Mouse (Mus musculus) limb, embryonic 11.5 days (tissue): ENCODE results near the gene Colca2. TPM values are rescaled to one million over a fixed set of nuclear protein-coding genes. Genes with fewer than 3 reads are reported as not detected.
A peak's percentile ranks its signal among the peaks of the same experiment; 100 is the strongest.

Experiments
- ATAC-seq: fragments of 200-750 bp; cut with Nextera tagmentation; 2 replicates; pipeline ENCODE4 v1.8.0; 2017; ENCODE audit warnings: low read depth; ENCODE audit not compliant: insufficient number of reproducible peaks, low FRiP score, low TSS enrichment
- DNase-seq: peaks from one replicate; pipeline ENCODE4 v3.0.0-alpha.2; 2015; ENCODE audit warnings: low spot score
- H3K27ac ChIP-seq: fragments of 300-500 bp; sonication (generic); replicated peaks from 2 replicates; pipeline ENCODE4 v1.5.1; 2014; ENCODE audit warnings: low read depth, mild to moderate bottlenecking, low read length
- H3K27me3 ChIP-seq: fragments of 300-500 bp; sonication (generic); 2 replicates; pipeline ENCODE4 v1.6.1; 2014; ENCODE audit warnings: mild to moderate bottlenecking, low read length, mixed read lengths; ENCODE audit not compliant: control insufficient read depth, insufficient read depth
- H3K36me3 ChIP-seq: fragments of 300-500 bp; sonication (generic); 2 replicates; pipeline ENCODE4 v1.6.1; 2014; ENCODE audit warnings: mild to moderate bottlenecking, low read length, moderate library complexity, mixed read lengths; ENCODE audit not compliant: control insufficient read depth, insufficient read depth
- H3K4me1 ChIP-seq: fragments of 300-500 bp; sonication (generic); 2 replicates; pipeline ENCODE4 v1.6.1; 2014; ENCODE audit warnings: low read length, mixed read lengths; ENCODE audit not compliant: control insufficient read depth, insufficient read depth
- H3K4me2 ChIP-seq: fragments of 300-500 bp; sonication (generic); 2 replicates; pipeline ENCODE4 v1.6.1; 2014; ENCODE audit warnings: low read depth, mild to moderate bottlenecking, moderate library complexity; ENCODE audit not compliant: severe bottlenecking
- H3K4me3 ChIP-seq: fragments of 300-500 bp; sonication (generic); 2 replicates; pipeline ENCODE4 v1.5.1; 2014; ENCODE audit warnings: low read depth, low read length
- H3K9ac ChIP-seq: fragments of 300-500 bp; sonication (generic); 2 replicates; pipeline ENCODE4 v1.6.1; 2014; ENCODE audit warnings: mild to moderate bottlenecking, low read length
- H3K9me3 ChIP-seq: fragments of 300-500 bp; sonication (generic); 2 replicates; pipeline ENCODE4 v1.6.1; 2016; ENCODE audit warnings: low read length; ENCODE audit not compliant: control insufficient read depth
- WGBS: fragments of 180-500 bp; shearing (Covaris S2); extraction: QIAGEN DNeasy Blood & Tissue Kit; methylation state at CpG from one replicate; pipeline ENCODE4 v1.1.7; 2014; 5-methylcytosine and 5-hydroxymethylcytosine counted together
- polyA plus RNA-seq: library from polyadenylated mRNA; unstranded; fragments of >200 nt; fragmentation: Nextera tagmentation; extraction: Ambion mirVana; gene quantifications from 2 replicates; pipeline ENCODE4 v1.2.1, GENCODE M21; 2014

The Colca2 gene
- polyA plus RNA-seq, 1 experiment from 2014 or later, result 1.8 TPM

- WGBS, result 78% methylated on average over 4 of the region's 4 CpGs
These were observed 12.6 kb upstream of the Colca2 start for GRCm38 (mm10) chr9:51290980-51291379.

GRCm38 (mm10) chr9:51286079-51286478, 7.7 kb upstream of the Colca2 start:
- 58% methylated on average over 2 of the region's 2 CpGs for WGBS
- H3K27ac ChIP-seq, result no peak overlapping the region
- H3K9ac ChIP-seq, result no peak overlapping the region
- DNase-seq (no peak), ATAC-seq (no peak)
- H3K4me3 ChIP-seq, result no peak overlapping the region
- no peaks in the 10 kb centered on the region for H3K36me3 ChIP-seq
- no peaks in the 10 kb centered on the region for H3K4me1 ChIP-seq
- H3K4me2 ChIP-seq, result no peak overlapping the region
- no peaks in the 10 kb centered on the region for H3K9me3 ChIP-seq
- H3K27me3 ChIP-seq, result no peaks in the 10 kb centered on the region

More at GRCm38 (mm10) chr9:51290980-51291379, 12.6 kb upstream of the Colca2 start:
- Histone ChIP-seq H3K27ac (no peak overlapping the region), H3K9ac (no peak overlapping the region), H3K9me3 (no peaks in the 10 kb centered on the region), H3K4me1 (no peaks in the 10 kb centered on the region), H3K36me3 (no peaks in the 10 kb centered on the region), H3K27me3 (no peaks in the 10 kb centered on the region), H3K4me3 (no peak overlapping the region), H3K4me2 (no peak overlapping the region)
- ATAC-seq (no peak), DNase-seq (no peak)

- DNase-seq, result no peak
These were observed 403 bp downstream of the Colca2 start for GRCm38 (mm10) chr9:51277834-51278498.

GRCm38 (mm10) chr9:51274678-51275077, 3.7 kb downstream of the Colca2 start:
- DNase-seq (no peak), ATAC-seq (no peak)
- 0 out of 2 replicates have a peak, but pooled peaks cover 4% of the 10 kb centered on the region for H3K27me3 ChIP-seq
- no peaks in the 10 kb centered on the region for H3K9me3 ChIP-seq
- no peaks in the 10 kb centered on the region for H3K4me1 ChIP-seq
- 31% methylated on average over 4 of the region's 4 CpGs for WGBS
- no peaks in the 10 kb centered on the region for H3K36me3 ChIP-seq
- no peak overlapping the region for H3K4me2 ChIP-seq
- no peak overlapping the region for H3K27ac ChIP-seq
- H3K9ac ChIP-seq, result no peak overlapping the region
- no peak overlapping the region for H3K4me3 ChIP-seq

More at GRCm38 (mm10) chr9:51277834-51278498, 403 bp downstream of the Colca2 start:
- Histone ChIP-seq H3K4me1 (no peaks in the 10 kb centered on the region), H3K9me3 (no peaks in the 10 kb centered on the region), H3K4me2 (peak overlapping the region; percentile 87), H3K4me3 (peak overlapping the region; percentile 51), H3K36me3 (no peaks in the 10 kb centered on the region), H3K27ac (no peak overlapping the region), H3K27me3 (peaks cover 4% of the 10 kb centered on the region; the same call in 1 of the 2 replicates), H3K9ac (peak overlapping the region; percentile 65)
- 26% methylated on average over 13 of the region's 13 CpGs for WGBS
- peak; percentile 24; the same call in 1 of the 2 replicates for ATAC-seq

GRCm38 (mm10) chr9:51273581-51274154, 4.7 kb downstream of the Colca2 start:
- ATAC-seq, result no peak
- WGBS, result 63% methylated on average over 9 of the region's 9 CpGs
- no peak overlapping the region for H3K9ac ChIP-seq

GRCm38 (mm10) chr9:51272102-51272501, 6.3 kb downstream of the Colca2 start:
- ATAC-seq (no peak), DNase-seq (no peak)
- no peaks in the 10 kb centered on the region for H3K4me1 ChIP-seq
- H3K9ac ChIP-seq, result no peak overlapping the region
- WGBS, result 72% methylated on average over 5 of the region's 5 CpGs
- H3K9me3 ChIP-seq, result no peaks in the 10 kb centered on the region
- H3K4me3 ChIP-seq, result no peak overlapping the region
- 0 out of 2 replicates have a peak, but pooled peaks cover 2% of the 10 kb centered on the region for H3K27me3 ChIP-seq
- H3K36me3 ChIP-seq, result no peaks in the 10 kb centered on the region
- no peak overlapping the region for H3K4me2 ChIP-seq
- no peak overlapping the region for H3K27ac ChIP-seq

More at GRCm38 (mm10) chr9:51273581-51274154, 4.7 kb downstream of the Colca2 start:
- no peak overlapping the region for H3K4me2 ChIP-seq
- H3K36me3 ChIP-seq, result no peaks in the 10 kb centered on the region
- no peaks in the 10 kb centered on the region for H3K9me3 ChIP-seq
- H3K4me3 ChIP-seq, result no peak overlapping the region
- DNase-seq, result no peak
- no peaks in the 10 kb centered on the region for H3K4me1 ChIP-seq
- no peak overlapping the region for H3K27ac ChIP-seq
- H3K27me3 ChIP-seq, result 0 out of 2 replicates have a peak, but pooled peaks cover 2% of the 10 kb centered on the region

- H3K27me3 ChIP-seq, result 0 out of 2 replicates have a peak, but pooled peaks cover 2% of the 10 kb centered on the region
- no peak for DNase-seq
- no peak overlapping the region for H3K27ac ChIP-seq
- H3K4me2 ChIP-seq, result no peak overlapping the region
- H3K9ac ChIP-seq, result no peak overlapping the region
- ATAC-seq, result no peak
- no peaks in the 10 kb centered on the region for H3K36me3 ChIP-seq
- 81% methylated on average over 8 of the region's 8 CpGs for WGBS
- H3K4me1 ChIP-seq, result no peaks in the 10 kb centered on the region
- no peaks in the 10 kb centered on the region for H3K9me3 ChIP-seq
- H3K4me3 ChIP-seq, result no peak overlapping the region
These were observed 7.3 kb downstream of the Colca2 start for GRCm38 (mm10) chr9:51271073-51271472.

- WGBS, result 82% methylated on average over 5 of the region's 5 CpGs
- Histone ChIP-seq H3K36me3 (no peaks in the 10 kb centered on the region), H3K4me1 (no peaks in the 10 kb centered on the region), H3K9me3 (no peaks in the 10 kb centered on the region), H3K27ac (no peak overlapping the region), H3K9ac (no peak overlapping the region), H3K27me3 (0 out of 2 replicates have a peak, but pooled peaks cover 2% of the 10 kb centered on the region), H3K4me3 (no peak overlapping the region), H3K4me2 (no peak overlapping the region)
- ATAC-seq (no peak), DNase-seq (no peak)
These were observed 9.5 kb downstream of the Colca2 start for GRCm38 (mm10) chr9:51268852-51269251.
